Mouse (Mus musculus): ENCODE results near the gene Cfap61. TPM values are rescaled to one million over a fixed set of nuclear protein-coding genes. Genes with fewer than 3 reads are reported as not detected.

Cfap61 gene
- polyA plus RNA-seq, 1 experiment from 2014 or later: 3.1 TPM

GRCm38 (mm10) chr2:146210968-146211367 lies 276.4 kb downstream of the Cfap61 start:
- H3K27ac ChIP-seq (ENCODE audit: low read depth, low read length): no peak overlapping the region
- 0 out of 2 replicates have a peak, but pooled peaks cover 4% of the 10 kb centered on the region for H3K4me1 ChIP-seq (ENCODE audit: control insufficient read depth, insufficient read depth, low read length)
- no peaks in the 10 kb centered on the region for H3K9me3 ChIP-seq (ENCODE audit: control insufficient read depth, low read length)
- H3K36me3 ChIP-seq (ENCODE audit: control insufficient read depth, insufficient read depth, low read length): no peaks in the 10 kb centered on the region
- no peak for DNase-seq (ENCODE audit: low spot score)
- H3K9ac ChIP-seq (ENCODE audit: low read length): no peak overlapping the region
- 22% methylated on average over 4 of the region's 4 CpGs for WGBS
- ATAC-seq (ENCODE audit: insufficient read depth, low FRiP score, low TSS enrichment): no peak
- peaks cover 3% of the 10 kb centered on the region; the same call in 1 of the 2 replicates for H3K27me3 ChIP-seq (ENCODE audit: control insufficient read depth, insufficient read depth, low read length)
- H3K4me3 ChIP-seq (ENCODE audit: low read depth, low read length): no peak overlapping the region
- H3K4me2 ChIP-seq (ENCODE audit: low read depth): no peak overlapping the region

- Histone ChIP-seq H3K36me3 (ENCODE audit: control insufficient read depth, insufficient read depth, low read length) (no peaks in the 10 kb centered on the region), H3K4me1 (ENCODE audit: control insufficient read depth, insufficient read depth, low read length) (peaks cover 26% of the 10 kb centered on the region), H3K27ac (ENCODE audit: low read depth, low read length) (no peak overlapping the region), H3K4me3 (ENCODE audit: low read depth, low read length) (no peak overlapping the region), H3K9me3 (ENCODE audit: control insufficient read depth, low read length) (no peaks in the 10 kb centered on the region), H3K27me3 (ENCODE audit: control insufficient read depth, insufficient read depth, low read length) (peaks cover 24% of the 10 kb centered on the region), H3K4me2 (ENCODE audit: low read depth) (no peak overlapping the region), H3K9ac (ENCODE audit: low read length) (no peak overlapping the region)
- 1% methylated on average over 9 of the region's 9 CpGs for WGBS
- DNase-seq (ENCODE audit: low spot score) (peak; percentile 71), ATAC-seq (ENCODE audit: insufficient read depth, low FRiP score, low TSS enrichment) (no peak)
These were observed 280.1 kb downstream of the Cfap61 start for GRCm38 (mm10) chr2:146214715-146215114.

GRCm38 (mm10) chr2:146216111-146217064 lies 281.8 kb downstream of the Cfap61 start:
- DNase-seq (ENCODE audit: low spot score) (no peak), ATAC-seq (ENCODE audit: insufficient read depth, low FRiP score, low TSS enrichment) (no peak)
- peaks cover 33% of the 10 kb centered on the region for H3K27me3 ChIP-seq (ENCODE audit: control insufficient read depth, insufficient read depth, low read length)
- no peaks in the 10 kb centered on the region for H3K9me3 ChIP-seq (ENCODE audit: control insufficient read depth, low read length)
- no peak overlapping the region for H3K4me2 ChIP-seq (ENCODE audit: low read depth)
- H3K27ac ChIP-seq (ENCODE audit: low read depth, low read length): no peak overlapping the region
- no peak overlapping the region; the same call in 1 of the 2 replicates for H3K9ac ChIP-seq (ENCODE audit: low read length)
- peaks cover 28% of the 10 kb centered on the region for H3K4me1 ChIP-seq (ENCODE audit: control insufficient read depth, insufficient read depth, low read length)
- H3K36me3 ChIP-seq (ENCODE audit: control insufficient read depth, insufficient read depth, low read length): no peaks in the 10 kb centered on the region
- H3K4me3 ChIP-seq (ENCODE audit: low read depth, low read length): no peak overlapping the region
- WGBS: 6% methylated on average over 14 of the region's 14 CpGs

DNA sequence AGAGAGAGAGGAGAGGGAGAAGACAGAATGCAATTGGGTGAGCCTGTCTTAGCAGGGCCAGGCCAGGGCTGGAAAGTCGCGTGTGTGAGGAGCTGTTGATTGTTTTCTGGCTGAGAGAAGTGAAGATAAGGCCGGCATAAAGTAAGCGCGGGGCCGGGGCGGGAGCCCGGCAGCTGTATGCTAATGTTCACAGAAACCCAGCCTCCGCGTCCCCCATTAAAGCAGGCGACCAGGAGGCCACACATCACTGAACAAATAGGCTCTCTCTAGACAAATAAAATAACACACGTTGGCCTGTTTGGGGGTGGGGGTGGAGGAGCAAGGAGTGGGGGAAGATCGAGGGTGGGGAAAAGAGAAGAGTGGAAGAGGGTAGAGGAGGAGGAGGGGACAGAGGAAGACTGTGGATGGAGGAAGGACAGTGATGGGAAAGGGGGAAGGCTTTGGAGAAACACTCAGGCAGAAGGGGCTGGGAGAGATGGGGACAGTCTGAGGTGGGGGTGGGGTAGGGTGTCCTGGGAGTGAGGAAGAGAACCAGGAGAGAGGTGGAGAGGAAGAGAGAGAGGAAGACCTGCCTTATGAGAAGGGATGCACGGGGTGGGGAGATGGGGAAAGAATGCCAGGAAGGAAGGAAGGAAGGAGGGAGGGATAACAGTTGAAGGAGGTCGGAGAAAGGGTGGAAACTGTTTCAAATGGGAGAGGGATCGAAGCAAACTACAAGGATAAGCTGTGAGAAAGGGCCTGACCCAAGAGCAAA lies 282.8 kb downstream of the Cfap61 start:
- Histone ChIP-seq H3K4me3 (ENCODE audit: low read depth, low read length) (no peak overlapping the region), H3K36me3 (ENCODE audit: control insufficient read depth, insufficient read depth, low read length) (no peaks in the 10 kb centered on the region), H3K4me1 (ENCODE audit: control insufficient read depth, insufficient read depth, low read length) (peaks cover 28% of the 10 kb centered on the region), H3K27me3 (ENCODE audit: control insufficient read depth, insufficient read depth, low read length) (peaks cover 39% of the 10 kb centered on the region), H3K9me3 (ENCODE audit: control insufficient read depth, low read length) (no peaks in the 10 kb centered on the region), H3K4me2 (ENCODE audit: low read depth) (peak overlapping the region; percentile 39), H3K27ac (ENCODE audit: low read depth, low read length) (peak overlapping the region; percentile 82), H3K9ac (ENCODE audit: low read length) (peak overlapping the region; percentile 49)
- under 1% methylated on average over 16 of the region's 16 CpGs for WGBS
- ATAC-seq (ENCODE audit: insufficient read depth, low FRiP score, low TSS enrichment): peak; percentile 9
- peak; percentile 79 for DNase-seq (ENCODE audit: low spot score)

DNA sequence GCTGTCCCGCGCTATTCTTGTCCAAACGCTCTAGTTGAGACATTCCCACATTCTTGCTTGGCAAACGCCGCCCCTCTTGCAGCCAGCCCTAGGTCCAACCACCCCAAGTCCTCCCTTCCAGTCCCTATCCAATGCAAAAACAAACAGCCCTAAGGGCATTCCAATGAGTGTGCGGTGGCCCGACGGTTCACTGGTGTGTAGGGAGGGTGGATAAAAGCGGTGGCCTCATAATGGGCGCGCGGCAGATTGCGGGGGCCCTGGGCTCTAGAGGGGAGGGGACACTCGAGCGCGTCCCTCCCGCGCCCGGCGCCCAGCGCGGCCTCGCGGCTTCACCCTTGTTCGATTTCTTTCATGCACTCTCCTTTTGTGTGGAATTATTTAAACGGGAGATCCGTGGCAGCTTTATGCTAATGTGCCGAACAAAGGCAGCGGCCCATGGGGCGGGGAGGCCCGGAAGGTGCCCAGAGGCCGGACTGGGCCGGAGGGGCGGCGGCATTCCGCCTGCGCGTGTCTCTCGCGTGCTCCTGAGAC lies 283.6 kb downstream of the Cfap61 start:
- no peaks in the 10 kb centered on the region for H3K9me3 ChIP-seq (ENCODE audit: control insufficient read depth, low read length)
- peak overlapping the region; percentile 49 for H3K9ac ChIP-seq (ENCODE audit: low read length)
- peak overlapping the region; percentile 39 for H3K4me2 ChIP-seq (ENCODE audit: low read depth)
- DNase-seq (ENCODE audit: low spot score) (peak; percentile 82), ATAC-seq (ENCODE audit: insufficient read depth, low FRiP score, low TSS enrichment) (peak; percentile 42)
- H3K27me3 ChIP-seq (ENCODE audit: control insufficient read depth, insufficient read depth, low read length): peaks cover 48% of the 10 kb centered on the region
- peak overlapping the region; percentile 15; the same call in 1 of the 2 replicates for H3K4me3 ChIP-seq (ENCODE audit: low read depth, low read length)
- H3K36me3 ChIP-seq (ENCODE audit: control insufficient read depth, insufficient read depth, low read length): no peaks in the 10 kb centered on the region
- peak overlapping the region; percentile 82 for H3K27ac ChIP-seq (ENCODE audit: low read depth, low read length)
- WGBS: under 1% methylated on average over 40 of the region's 40 CpGs
- H3K4me1 ChIP-seq (ENCODE audit: control insufficient read depth, insufficient read depth, low read length): peaks cover 33% of the 10 kb centered on the region

DNA sequence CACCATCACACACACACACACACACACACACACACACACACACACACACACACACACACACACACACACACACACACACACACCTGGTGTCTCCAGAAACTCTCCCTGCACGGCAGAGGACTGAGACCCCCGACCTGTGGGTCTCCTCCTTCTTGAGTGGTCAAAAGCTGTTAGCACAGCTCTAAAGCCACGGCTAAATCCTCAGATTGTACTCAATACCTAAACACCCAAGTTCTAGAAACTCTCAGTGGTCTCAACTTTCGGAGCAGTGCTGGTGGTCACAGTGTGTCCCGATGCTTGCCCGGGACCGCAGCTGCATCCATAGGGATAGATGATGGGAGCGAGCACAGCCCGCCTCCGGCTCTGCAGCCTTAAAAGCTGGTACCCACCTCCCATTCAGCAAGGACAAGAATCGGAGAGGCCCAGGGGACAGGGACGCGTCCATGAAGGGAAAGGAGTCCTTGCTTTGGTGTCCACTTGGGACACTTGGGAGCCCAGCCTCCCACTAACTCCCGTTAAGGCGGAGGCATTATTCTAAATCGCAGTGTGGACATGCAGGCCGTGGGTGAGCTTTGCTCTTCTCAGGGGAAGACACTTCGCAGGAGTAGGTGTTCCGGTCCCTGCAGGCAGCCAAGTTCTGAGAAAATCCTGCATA lies 284.4 kb downstream of the Cfap61 start:
- Histone ChIP-seq H3K4me1 (ENCODE audit: control insufficient read depth, insufficient read depth, low read length) (peaks cover 39% of the 10 kb centered on the region), H3K27me3 (ENCODE audit: control insufficient read depth, insufficient read depth, low read length) (peaks cover 55% of the 10 kb centered on the region), H3K9ac (ENCODE audit: low read length) (peak overlapping the region; percentile 10; the same call in 1 of the 2 replicates), H3K9me3 (ENCODE audit: control insufficient read depth, low read length) (no peaks in the 10 kb centered on the region), H3K36me3 (ENCODE audit: control insufficient read depth, insufficient read depth, low read length) (no peaks in the 10 kb centered on the region), H3K4me3 (ENCODE audit: low read depth, low read length) (no peak overlapping the region), H3K27ac (ENCODE audit: low read depth, low read length) (peak overlapping the region; percentile 82; the same call in 1 of the 2 replicates), H3K4me2 (ENCODE audit: low read depth) (peak overlapping the region; percentile 39; the same call in 1 of the 2 replicates)
- DNase-seq (ENCODE audit: low spot score) (peak; percentile 63), ATAC-seq (ENCODE audit: insufficient read depth, low FRiP score, low TSS enrichment) (no peak)
- WGBS: under 1% methylated on average over 19 of the region's 19 CpGs

DNA sequence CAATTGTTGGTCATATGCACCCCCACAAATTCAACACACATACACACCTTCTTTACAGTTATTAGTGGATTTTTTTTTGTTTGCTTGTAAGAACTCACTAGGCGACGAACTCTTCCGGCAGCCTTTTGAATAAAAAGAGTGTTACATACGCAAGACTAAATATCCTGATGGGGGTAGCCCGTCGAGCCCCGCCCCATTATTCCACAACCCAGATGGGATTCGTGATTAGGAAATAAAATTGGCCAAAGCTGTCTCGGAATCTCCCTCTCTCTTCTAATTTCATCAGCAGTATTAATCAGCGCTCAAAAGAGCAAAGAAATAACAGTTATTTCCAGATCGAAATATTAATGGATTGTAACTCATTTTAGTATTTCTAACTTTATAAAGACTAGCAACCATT lies 285.2 kb downstream of the Cfap61 start:
- Histone ChIP-seq H3K4me2 (ENCODE audit: low read depth) (no peak overlapping the region), H3K27me3 (ENCODE audit: control insufficient read depth, insufficient read depth, low read length) (peaks cover 60% of the 10 kb centered on the region), H3K36me3 (ENCODE audit: control insufficient read depth, insufficient read depth, low read length) (no peaks in the 10 kb centered on the region), H3K9me3 (ENCODE audit: control insufficient read depth, low read length) (no peaks in the 10 kb centered on the region), H3K4me1 (ENCODE audit: control insufficient read depth, insufficient read depth, low read length) (peaks cover 39% of the 10 kb centered on the region), H3K4me3 (ENCODE audit: low read depth, low read length) (no peak overlapping the region), H3K27ac (ENCODE audit: low read depth, low read length) (no peak overlapping the region), H3K9ac (ENCODE audit: low read length) (no peak overlapping the region)
- DNase-seq (ENCODE audit: low spot score) (no peak), ATAC-seq (ENCODE audit: insufficient read depth, low FRiP score, low TSS enrichment) (no peak)
- 7% methylated on average over 11 of the region's 11 CpGs for WGBS

GRCm38 (mm10) chr2:146220591-146221075 lies 286.0 kb downstream of the Cfap61 start:
- DNase-seq (ENCODE audit: low spot score): peak; percentile 77
- peak overlapping the region; percentile 92 for H3K27ac ChIP-seq (ENCODE audit: low read depth, low read length)
- H3K9ac ChIP-seq (ENCODE audit: low read length): peak overlapping the region; percentile 18; the same call in 1 of the 2 replicates
- no peaks in the 10 kb centered on the region for H3K36me3 ChIP-seq (ENCODE audit: control insufficient read depth, insufficient read depth, low read length)
- H3K9me3 ChIP-seq (ENCODE audit: control insufficient read depth, low read length): no peaks in the 10 kb centered on the region
- peaks cover 38% of the 10 kb centered on the region for H3K4me1 ChIP-seq (ENCODE audit: control insufficient read depth, insufficient read depth, low read length)
- H3K4me2 ChIP-seq (ENCODE audit: low read depth): peak overlapping the region; percentile 89
- peaks cover 68% of the 10 kb centered on the region for H3K27me3 ChIP-seq (ENCODE audit: control insufficient read depth, insufficient read depth, low read length)
- 0 out of 2 replicates have a peak, but pooled peaks have one; percentile 2 for ATAC-seq (ENCODE audit: insufficient read depth, low FRiP score, low TSS enrichment)
- 0% methylated on average over 24 of the region's 24 CpGs for WGBS
- H3K4me3 ChIP-seq (ENCODE audit: low read depth, low read length): peak overlapping the region; percentile 58
